Mouse (Mus musculus) bone marrow, adult 2 months (tissue): ENCODE results near the gene Rbpjl.

ENCODE experiments used
- CTCF ChIP-seq: fragments of 200-500 bp; IDR thresholded peaks from 2 replicates; pipeline ENCODE4 v1.5.1; 2011; ENCODE audit warnings: low read length, control low read depth; ENCODE audit not compliant: control insufficient read depth, insufficient read depth
- POLR2A ChIP-seq: fragments of 200-500 bp; IDR thresholded peaks from 2 replicates; pipeline ENCODE4 v1.6.1; 2011; ENCODE audit warnings: low read depth, mild to moderate bottlenecking, control low read depth, low read length, borderline replicate concordance; ENCODE audit not compliant: control insufficient read depth

- TF ChIP-seq POLR2A = no peak
- no peak for TF ChIP-seq CTCF
Observed at GRCm38 (mm10) chr2:164436215-164436913, 33.4 kb downstream of the Rbpjl start.
